Mouse (Mus musculus): Measurements from ENCODE around the gene Ehmt1. TPM values are rescaled to one million over a fixed set of nuclear protein-coding genes. Genes with fewer than 3 reads are reported as not detected.

The Ehmt1 gene
- polyA plus RNA-seq, 1 experiment from 2014 or later, result 96.0 TPM

GRCm38 (mm10) chr2:24863010-24863409, 56.4 kb downstream of the Ehmt1 start:
- Histone ChIP-seq H3K36me3 (peaks cover 57% of the 10 kb centered on the region), H3K9me3 (no peaks in the 10 kb centered on the region), H3K4me1 (replicated peaks) (no peaks in the 10 kb centered on the region), H3K27ac (replicated peaks) (no peak overlapping the region), H3K4me3 (no peak overlapping the region), H3K9ac (no peak overlapping the region), H3K27me3 (no peaks in the 10 kb centered on the region), H3K4me2 (no peak overlapping the region)
- 88% methylated on average over 8 of the region's 8 CpGs for WGBS
- ATAC-seq (ENCODE audit: low read depth), result no peak

DNA sequence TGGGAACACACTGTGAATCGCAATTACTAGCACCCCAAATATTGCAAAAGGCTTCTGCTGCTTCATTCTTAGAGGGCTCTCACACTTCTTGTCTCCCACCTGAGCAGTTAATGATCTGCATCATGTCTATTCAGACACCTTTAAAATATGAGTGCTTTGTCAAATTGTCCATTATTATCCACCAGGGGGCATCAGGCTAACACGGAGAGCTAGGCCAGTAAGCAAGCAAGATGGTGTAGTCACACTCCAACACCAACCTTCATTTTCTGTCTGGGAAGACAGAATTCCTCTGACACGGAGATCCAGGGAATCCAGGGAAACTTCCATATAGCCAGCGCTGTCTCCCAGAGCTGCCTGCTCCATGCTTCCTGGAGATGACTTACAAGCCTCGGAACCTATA, 67.0 kb downstream of the Ehmt1 start:
- H3K9ac ChIP-seq, result no peak overlapping the region
- H3K4me3 ChIP-seq, result no peak overlapping the region
- H3K9me3 ChIP-seq, result no peaks in the 10 kb centered on the region
- no peak for ATAC-seq (ENCODE audit: low read depth)
- no peak overlapping the region for H3K27ac ChIP-seq (replicated peaks)
- WGBS, result 72% methylated on average over 5 of the region's 5 CpGs
- H3K4me1 ChIP-seq (replicated peaks), result no peaks in the 10 kb centered on the region
- H3K36me3 ChIP-seq, result peaks cover 69% of the 10 kb centered on the region
- H3K4me2 ChIP-seq, result no peak overlapping the region
- H3K27me3 ChIP-seq, result no peaks in the 10 kb centered on the region

DNA sequence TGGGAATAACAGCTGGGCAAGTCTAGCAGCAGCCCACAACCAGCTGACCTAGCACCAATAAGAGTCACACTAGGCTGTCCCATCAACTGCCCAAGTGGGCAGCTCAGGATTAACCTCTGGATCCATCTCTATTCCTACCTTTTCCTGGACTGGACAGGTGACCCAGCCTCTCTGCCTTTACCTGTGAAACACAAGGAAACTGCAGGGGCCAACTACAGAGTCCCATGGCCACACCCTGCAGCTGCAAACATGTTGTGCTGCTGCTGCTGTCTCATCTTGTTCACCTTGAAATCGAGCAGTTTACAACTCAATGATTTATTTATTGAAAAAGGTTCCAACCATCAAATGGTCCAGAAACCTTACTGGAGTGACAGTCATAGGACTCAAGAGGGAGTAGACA, 72.9 kb downstream of the Ehmt1 start:
- H3K27ac ChIP-seq (replicated peaks), result no peak overlapping the region
- H3K27me3 ChIP-seq, result no peaks in the 10 kb centered on the region
- H3K36me3 ChIP-seq, result peaks cover 70% of the 10 kb centered on the region
- H3K4me1 ChIP-seq (replicated peaks), result no peaks in the 10 kb centered on the region
- 96% methylated on average over 1 of the region's 1 CpGs for WGBS
- H3K9me3 ChIP-seq, result no peaks in the 10 kb centered on the region
- no peak overlapping the region for H3K9ac ChIP-seq
- H3K4me2 ChIP-seq, result no peak overlapping the region
- no peak for ATAC-seq (ENCODE audit: low read depth)
- H3K4me3 ChIP-seq, result no peak overlapping the region

- Histone ChIP-seq H3K4me1 (replicated peaks) (no peaks in the 10 kb centered on the region), H3K27me3 (no peaks in the 10 kb centered on the region), H3K36me3 (peaks cover 66% of the 10 kb centered on the region), H3K9me3 (no peaks in the 10 kb centered on the region), H3K27ac (replicated peaks) (no peak overlapping the region), H3K4me3 (no peak overlapping the region), H3K9ac (no peak overlapping the region), H3K4me2 (no peak overlapping the region)
- WGBS, result 89% methylated on average over 1 of the region's 1 CpGs
- no peak for ATAC-seq (ENCODE audit: low read depth)
Measured at GRCm38 (mm10) chr2:24845256-24845655, 74.2 kb downstream of the Ehmt1 start.

GRCm38 (mm10) chr2:24830614-24831013, 88.8 kb downstream of the Ehmt1 start:
- no peak for ATAC-seq (ENCODE audit: low read depth)
- no peak overlapping the region for H3K9ac ChIP-seq
- peaks cover 72% of the 10 kb centered on the region for H3K36me3 ChIP-seq
- no peaks in the 10 kb centered on the region for H3K4me1 ChIP-seq (replicated peaks)
- no peak overlapping the region for H3K4me3 ChIP-seq
- 88% methylated on average over 3 of the region's 3 CpGs for WGBS
- no peak overlapping the region for H3K4me2 ChIP-seq
- no peaks in the 10 kb centered on the region for H3K27me3 ChIP-seq
- H3K27ac ChIP-seq (replicated peaks), result no peak overlapping the region
- no peaks in the 10 kb centered on the region for H3K9me3 ChIP-seq

DNA sequence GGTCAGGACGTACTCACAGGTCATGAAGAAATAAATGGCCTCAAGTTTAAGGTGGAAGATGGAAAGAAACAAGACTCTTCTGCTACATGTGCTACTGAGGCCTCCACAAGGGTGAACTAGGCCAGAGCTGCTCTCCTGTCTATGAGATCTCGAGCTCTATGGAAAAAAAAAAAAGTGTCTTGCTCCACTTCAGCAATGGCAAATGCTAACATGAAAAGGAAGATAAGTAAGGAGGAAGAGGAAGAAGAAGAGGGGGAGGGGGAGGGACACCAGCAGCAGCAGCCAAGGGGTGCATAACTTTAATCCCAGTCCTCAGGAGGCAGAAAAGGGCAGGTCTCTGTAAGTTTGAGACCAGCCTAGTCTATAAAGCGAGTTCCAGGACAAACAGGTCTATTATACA, 109.7 kb downstream of the Ehmt1 start:
- Histone ChIP-seq H3K27ac (replicated peaks) (no peak overlapping the region), H3K4me2 (no peak overlapping the region), H3K9me3 (no peaks in the 10 kb centered on the region), H3K9ac (no peak overlapping the region), H3K27me3 (no peaks in the 10 kb centered on the region), H3K4me3 (no peak overlapping the region), H3K36me3 (peaks cover 84% of the 10 kb centered on the region), H3K4me1 (replicated peaks) (no peaks in the 10 kb centered on the region)
- WGBS, result 87% methylated on average over 3 of the region's 3 CpGs
- ATAC-seq (ENCODE audit: low read depth), result no peak

DNA sequence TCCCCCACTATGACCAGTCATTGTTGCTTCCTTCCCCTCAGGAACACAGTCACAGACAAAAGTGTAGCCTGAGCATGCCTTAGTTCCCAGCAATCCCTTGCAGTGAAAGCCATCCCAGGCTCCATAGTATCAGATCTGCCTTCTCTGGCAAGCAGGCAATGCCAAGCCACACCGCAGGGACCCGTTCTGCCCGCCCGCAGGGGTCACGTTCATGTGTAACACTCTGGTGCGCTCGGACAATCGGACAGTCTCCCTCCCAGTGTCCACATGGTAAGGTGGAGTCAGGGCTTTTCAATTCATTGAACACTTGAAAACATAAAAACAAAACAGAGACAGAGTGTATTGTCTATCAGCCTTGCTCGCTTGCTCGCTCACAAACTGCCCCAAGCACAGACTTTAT, 111.7 kb downstream of the Ehmt1 start:
- no peak overlapping the region for H3K9ac ChIP-seq
- no peaks in the 10 kb centered on the region for H3K9me3 ChIP-seq
- H3K36me3 ChIP-seq, result peaks cover 87% of the 10 kb centered on the region
- 85% methylated on average over 10 of the region's 10 CpGs for WGBS
- H3K4me1 ChIP-seq (replicated peaks), result no peaks in the 10 kb centered on the region
- no peak for ATAC-seq (ENCODE audit: low read depth)
- H3K27me3 ChIP-seq, result no peaks in the 10 kb centered on the region
- no peak overlapping the region for H3K4me3 ChIP-seq
- no peak overlapping the region for H3K4me2 ChIP-seq
- H3K27ac ChIP-seq (replicated peaks), result no peak overlapping the region

DNA sequence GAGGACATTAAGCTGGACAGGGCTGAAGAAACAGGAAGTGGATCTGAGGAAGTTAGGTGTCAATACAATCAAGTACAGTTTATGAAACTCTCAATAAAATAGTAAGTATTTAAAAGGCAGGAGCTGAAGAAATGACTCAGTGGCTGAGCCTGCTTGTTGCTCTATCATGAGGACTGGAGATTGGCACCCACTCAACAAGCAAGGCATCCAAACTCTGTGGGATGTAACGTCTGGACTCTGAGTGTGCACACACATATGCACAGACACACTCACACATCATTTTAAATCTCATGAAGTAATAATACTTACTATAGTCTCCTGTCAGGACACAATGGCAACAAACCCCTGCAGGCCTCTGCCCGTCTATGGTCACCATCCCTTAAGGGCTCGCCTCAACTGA, 112.4 kb downstream of the Ehmt1 start:
- no peak overlapping the region for H3K27ac ChIP-seq (replicated peaks)
- H3K4me2 ChIP-seq, result no peak overlapping the region
- no peaks in the 10 kb centered on the region for H3K4me1 ChIP-seq (replicated peaks)
- 93% methylated on average over 3 of the region's 3 CpGs for WGBS
- no peak overlapping the region for H3K9ac ChIP-seq
- H3K27me3 ChIP-seq, result no peaks in the 10 kb centered on the region
- ATAC-seq (ENCODE audit: low read depth), result no peak
- peaks cover 87% of the 10 kb centered on the region for H3K36me3 ChIP-seq
- no peaks in the 10 kb centered on the region for H3K9me3 ChIP-seq
- H3K4me3 ChIP-seq, result no peak overlapping the region

GRCm38 (mm10) chr2:24806143-24806542, 113.3 kb downstream of the Ehmt1 start:
- Histone ChIP-seq H3K4me2 (no peak overlapping the region), H3K27me3 (no peaks in the 10 kb centered on the region), H3K4me1 (replicated peaks) (no peaks in the 10 kb centered on the region), H3K9me3 (no peaks in the 10 kb centered on the region), H3K27ac (replicated peaks) (no peak overlapping the region), H3K4me3 (no peak overlapping the region), H3K36me3 (peaks cover 89% of the 10 kb centered on the region), H3K9ac (no peak overlapping the region)
- 92% methylated on average over 6 of the region's 6 CpGs for WGBS
- no peak for ATAC-seq (ENCODE audit: low read depth)

DNA sequence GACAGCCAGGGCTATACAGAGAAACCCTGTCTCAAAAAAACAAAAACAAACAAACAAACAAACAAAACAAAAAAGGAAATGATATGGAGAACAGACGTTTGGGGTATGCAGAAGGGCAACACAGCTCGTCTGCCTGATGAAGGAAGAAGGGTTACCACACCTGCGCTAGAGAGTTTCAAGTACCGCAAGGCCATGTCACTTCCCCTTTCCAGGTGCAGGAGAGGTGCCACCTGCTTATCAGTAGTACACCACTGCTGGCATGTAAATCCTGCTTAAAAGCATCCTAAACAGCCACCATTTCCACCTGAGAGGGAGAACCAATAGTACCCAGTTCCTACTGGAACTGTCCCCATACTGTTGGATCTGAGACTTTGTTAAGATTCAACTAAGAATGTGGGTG, 113.8 kb downstream of the Ehmt1 start:
- Histone ChIP-seq H3K4me1 (replicated peaks) (no peaks in the 10 kb centered on the region), H3K27me3 (no peaks in the 10 kb centered on the region), H3K27ac (replicated peaks) (no peak overlapping the region), H3K9ac (no peak overlapping the region), H3K36me3 (peaks cover 89% of the 10 kb centered on the region), H3K9me3 (no peaks in the 10 kb centered on the region), H3K4me3 (no peak overlapping the region), H3K4me2 (no peak overlapping the region)
- WGBS, result 97% methylated on average over 4 of the region's 4 CpGs
- ATAC-seq (ENCODE audit: low read depth), result no peak

DNA sequence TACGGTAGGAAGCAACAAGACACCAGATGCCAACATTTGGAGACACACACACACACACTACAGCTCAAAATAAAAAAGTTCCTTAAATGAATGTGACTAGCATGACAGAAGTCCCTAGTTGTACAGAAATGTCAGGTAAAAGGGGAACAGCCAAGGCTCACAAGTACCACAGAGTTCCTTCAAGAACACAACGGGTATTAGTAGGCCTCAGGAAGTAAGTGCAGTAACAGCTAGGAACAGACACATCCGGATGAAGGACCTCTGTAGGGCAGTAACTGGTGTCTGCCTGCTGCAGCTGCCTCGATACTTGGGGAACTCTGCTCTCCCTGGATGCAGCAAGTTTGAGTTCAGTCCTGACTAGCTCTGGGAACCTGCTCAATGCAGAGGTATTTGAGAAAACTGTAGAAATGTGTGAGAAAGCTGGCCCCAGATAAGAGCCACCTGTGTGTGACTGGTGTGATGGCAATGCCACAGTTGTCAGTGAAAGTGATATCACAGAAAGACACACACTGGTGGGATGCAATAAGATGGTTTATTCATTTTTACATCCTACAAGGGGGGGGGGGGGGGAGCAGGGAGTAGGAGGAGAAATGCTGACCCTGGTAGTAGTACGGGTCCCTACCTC, 122.5 kb downstream of the Ehmt1 start:
- Histone ChIP-seq H3K4me1 (replicated peaks) (no peaks in the 10 kb centered on the region), H3K9me3 (no peaks in the 10 kb centered on the region), H3K4me3 (no peak overlapping the region), H3K27ac (replicated peaks) (no peak overlapping the region), H3K9ac (no peak overlapping the region), H3K4me2 (no peak overlapping the region), H3K27me3 (no peaks in the 10 kb centered on the region), H3K36me3 (peaks cover 97% of the 10 kb centered on the region)
- WGBS, result 89% methylated on average over 5 of the region's 5 CpGs
- ATAC-seq (ENCODE audit: low read depth), result no peak

DNA sequence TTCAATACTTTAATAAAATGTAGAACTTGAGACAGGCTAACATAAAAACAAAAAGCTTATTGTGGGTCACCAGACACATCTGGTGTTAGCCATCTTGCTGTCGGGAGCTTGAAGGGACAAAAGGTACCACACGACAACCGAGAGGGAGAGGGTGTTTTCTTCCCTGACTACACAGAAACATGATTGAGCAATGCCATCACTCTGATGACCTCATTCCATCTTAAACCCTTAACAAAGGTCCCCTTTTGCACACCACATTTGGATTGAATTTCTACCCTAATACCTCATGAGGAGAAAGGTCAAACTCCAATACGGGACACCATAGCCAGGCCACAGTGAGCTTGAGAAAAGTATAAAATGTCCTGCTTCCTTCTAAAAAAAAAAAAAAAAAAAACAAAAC, 132.2 kb downstream of the Ehmt1 start:
- H3K9ac ChIP-seq, result no peak overlapping the region
- peaks cover 35% of the 10 kb centered on the region for H3K36me3 ChIP-seq
- no peaks in the 10 kb centered on the region for H3K4me1 ChIP-seq (replicated peaks)
- H3K4me3 ChIP-seq, result no peak overlapping the region
- no peak overlapping the region for H3K4me2 ChIP-seq
- ATAC-seq (ENCODE audit: low read depth), result no peak
- WGBS, result 62% methylated on average over 4 of the region's 4 CpGs
- no peaks in the 10 kb centered on the region for H3K9me3 ChIP-seq
- no peak overlapping the region for H3K27ac ChIP-seq (replicated peaks)
- H3K27me3 ChIP-seq, result no peaks in the 10 kb centered on the region

DNA sequence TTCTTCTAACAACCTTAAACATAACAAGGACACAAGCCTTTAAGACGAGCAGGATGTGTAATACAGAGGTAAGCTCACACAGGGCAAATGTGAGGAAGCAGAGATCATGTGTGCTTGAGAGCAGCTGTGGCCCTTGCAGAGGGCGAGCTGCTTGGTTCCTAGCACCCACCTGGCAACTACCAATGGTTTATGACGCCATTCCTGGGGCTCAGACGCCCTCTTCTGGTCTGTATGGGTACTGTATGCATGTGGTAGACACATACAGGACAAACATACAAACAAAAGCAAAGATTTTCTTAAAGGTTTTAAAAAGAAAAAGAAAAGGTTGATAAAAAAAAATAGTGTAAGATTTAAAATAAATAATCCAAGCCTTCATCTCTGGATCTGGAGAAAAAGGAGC, 138.2 kb downstream of the Ehmt1 start:
- 50% methylated on average over 4 of the region's 4 CpGs for WGBS
- H3K9me3 ChIP-seq, result no peaks in the 10 kb centered on the region
- H3K4me3 ChIP-seq, result no peak overlapping the region
- no peaks in the 10 kb centered on the region for H3K36me3 ChIP-seq
- H3K27me3 ChIP-seq, result no peaks in the 10 kb centered on the region
- H3K9ac ChIP-seq, result no peak overlapping the region
- H3K4me1 ChIP-seq (replicated peaks), result no peaks in the 10 kb centered on the region; the same call in 1 of the 2 replicates
- H3K27ac ChIP-seq (replicated peaks), result no peak overlapping the region
- no peak overlapping the region for H3K4me2 ChIP-seq
- ATAC-seq (ENCODE audit: low read depth), result no peak

All from neural tube, embryonic 13.5 days (tissue).